Mouse (Mus musculus) urinary bladder, adult 18-20 months (tissue): ENCODE data around the gene Mlycd.
"Not testable (repeated sequence)": the region's sequence is repeated elsewhere in the genome, so short reads cannot be mapped to it uniquely, and the experiment has no call there.

Source experiments
- DNase-seq, 2 experiments: peaks; one replicate each; pipeline ENCODE4 v3.0.0; 2022; ENCODE audit warnings: low spot score in 2 of 2, mixed read lengths in 2 of 2

Mlycd gene

GRCm38 (mm10) chr8:119394524-119395026 is at the start of gene Mlycd:
Mlycd (plus strand) TSS chr8:119394878.
- peak; percentile 92 for DNase-seq

DNA sequence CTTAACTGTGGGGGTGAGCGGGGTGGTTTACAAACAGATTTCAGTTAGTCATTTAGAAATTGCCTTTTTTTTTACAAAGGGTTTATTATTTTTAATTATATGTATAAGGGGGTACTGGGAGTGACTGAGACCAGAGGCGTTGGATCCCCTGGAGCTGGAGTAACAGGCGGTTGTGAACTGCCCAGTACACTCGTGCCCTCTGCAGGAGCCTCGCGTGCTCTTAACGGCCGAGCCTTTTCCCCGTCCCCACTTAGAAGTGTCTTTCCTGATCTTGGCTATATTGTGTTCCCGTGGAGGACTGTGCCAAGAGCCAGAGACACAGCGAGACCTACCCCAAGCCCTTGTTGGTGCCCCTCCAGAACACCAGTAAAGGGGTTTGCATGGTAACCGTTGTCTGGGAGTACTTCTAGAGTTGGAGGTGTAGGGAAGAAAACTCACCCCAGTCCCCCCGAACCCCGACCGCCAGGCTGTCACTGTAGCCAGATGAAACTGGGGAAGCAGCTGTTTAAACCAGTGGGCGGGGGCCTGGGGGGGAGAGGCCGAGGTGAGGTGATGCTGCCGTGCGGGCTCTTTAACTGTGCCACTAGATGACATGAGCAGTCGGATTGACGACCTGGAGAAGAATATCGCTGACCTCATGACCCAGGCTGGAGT is 49.5 kb upstream of the Mlycd start:
- DNase-seq: no peak

GRCm38 (mm10) chr8:119345683-119346075 is 49.0 kb upstream of the Mlycd start:
- no peak for DNase-seq

GRCm38 (mm10) chr8:119351647-119352046 is 43.0 kb upstream of the Mlycd start:
- DNase-seq: no peak

DNA sequence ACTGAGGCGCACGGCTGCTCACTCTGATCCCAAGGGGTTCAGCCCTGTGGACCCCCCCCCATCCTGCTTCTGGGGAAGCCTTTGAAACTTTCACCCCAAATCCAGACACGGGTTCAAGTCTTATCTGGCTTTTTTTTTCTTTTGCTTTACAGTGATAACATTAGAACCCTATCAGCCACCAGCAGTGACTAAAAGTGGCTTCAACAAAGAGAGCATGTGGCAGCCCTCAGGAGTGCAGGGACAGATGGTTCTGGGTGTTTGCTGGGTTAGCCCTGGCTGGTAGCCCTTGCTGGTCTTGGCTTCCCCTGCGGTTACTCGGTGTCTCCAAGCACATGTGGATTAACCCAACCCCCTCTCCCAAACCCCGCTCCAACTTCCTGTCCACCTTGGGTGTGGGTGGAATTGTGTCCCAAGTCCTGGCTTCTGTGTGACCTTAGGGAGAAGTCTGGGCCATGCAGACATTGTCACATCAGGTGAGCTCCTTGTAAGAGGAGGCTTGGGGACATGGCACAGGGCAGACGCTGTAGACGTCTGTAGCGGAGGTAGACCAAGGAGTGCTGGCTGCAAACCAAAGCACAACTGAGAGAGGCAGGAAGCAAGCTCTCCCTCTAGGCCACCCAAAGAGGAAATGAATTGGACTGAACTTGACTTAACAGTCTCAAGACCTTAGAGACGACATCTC is 41.6 kb upstream of the Mlycd start:
- DNase-seq: no peak

DNA sequence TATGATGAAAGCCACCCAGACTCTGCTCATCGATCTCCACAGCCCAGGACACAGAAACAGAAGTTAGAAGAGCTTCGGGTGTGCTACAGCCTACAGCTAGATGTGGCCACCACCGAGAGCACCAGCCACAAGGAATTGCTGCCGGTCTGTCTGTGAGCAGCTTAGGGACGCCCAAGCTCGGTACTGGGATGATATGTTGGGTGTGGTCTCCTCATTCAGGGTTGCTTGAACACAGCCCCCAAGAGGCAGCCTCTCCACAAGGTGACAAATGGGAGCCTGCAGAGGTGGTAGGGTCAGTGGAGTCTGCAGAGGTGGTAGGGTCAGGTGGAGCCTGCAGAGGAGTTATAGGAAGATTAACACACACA is 41.0 kb upstream of the Mlycd start:
- no peak for DNase-seq

- DNase-seq: not testable (repeated sequence)
These were observed 38.0 kb upstream of the Mlycd start for GRCm38 (mm10) chr8:119356631-119357030.

- no peak for DNase-seq
These were observed 36.5 kb upstream of the Mlycd start for GRCm38 (mm10) chr8:119358175-119358574.

- peak in 1 of 2 experiments; percentile 52 for DNase-seq
These were observed 35.8 kb upstream of the Mlycd start for GRCm38 (mm10) chr8:119358836-119359235.

DNA sequence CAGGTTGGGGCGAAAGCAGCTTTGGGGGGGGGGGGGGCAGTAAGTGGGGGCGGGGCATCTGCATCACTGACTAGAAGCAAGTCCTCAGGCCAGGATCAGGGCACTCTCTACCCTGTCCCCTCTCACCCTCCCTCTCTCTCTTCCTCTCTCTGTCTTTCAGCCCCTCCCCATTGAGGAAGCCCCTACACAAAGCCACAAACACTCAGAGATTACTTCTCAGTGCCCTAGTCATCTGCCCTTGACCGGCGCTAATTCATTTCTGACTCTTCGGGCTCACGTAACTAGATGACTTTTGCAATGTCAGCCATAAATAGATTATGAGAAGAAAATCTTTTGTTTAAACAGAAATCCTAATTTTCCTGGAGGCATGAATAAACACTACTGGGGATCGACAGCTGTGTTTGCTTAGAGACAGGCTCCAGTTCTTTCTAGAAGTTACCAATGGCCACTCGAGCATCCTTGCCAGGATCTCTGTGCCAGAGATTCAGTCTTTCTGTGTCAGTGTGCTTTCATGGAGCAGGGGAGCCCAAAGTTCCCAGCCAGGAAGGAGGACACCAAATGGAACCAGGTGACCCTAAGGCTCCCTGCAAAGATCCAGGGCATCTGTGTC is 33.9 kb upstream of the Mlycd start:
- DNase-seq: no peak

- DNase-seq: not testable (repeated sequence)
These were observed 20.0 kb upstream of the Mlycd start for GRCm38 (mm10) chr8:119374716-119375115.

GRCm38 (mm10) chr8:119378476-119378875 is 16.2 kb upstream of the Mlycd start:
- DNase-seq: no peak

DNA sequence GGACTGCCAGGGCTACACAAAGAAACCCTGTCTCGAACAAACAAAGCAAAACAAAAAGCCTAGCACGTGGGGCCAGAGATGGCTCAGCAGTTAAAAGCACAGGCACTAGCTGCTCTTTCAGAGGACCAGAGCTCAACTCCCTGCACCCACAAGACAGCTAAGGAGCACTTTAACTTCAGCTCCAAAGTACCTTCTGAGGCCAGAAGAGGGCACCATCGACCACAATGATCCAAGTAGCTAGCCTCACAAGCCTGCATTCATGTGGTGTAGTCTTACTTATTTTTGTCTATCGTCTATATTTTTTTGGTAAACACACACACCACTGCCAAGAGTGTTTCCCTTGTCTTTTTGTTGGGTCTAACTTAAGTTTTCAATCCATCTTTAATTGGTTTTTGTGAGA is 14.1 kb upstream of the Mlycd start:
- DNase-seq: no peak

GRCm38 (mm10) chr8:119384478-119384877 is 10.2 kb upstream of the Mlycd start:
- DNase-seq: peak in 1 of 2 experiments; percentile 55

DNA sequence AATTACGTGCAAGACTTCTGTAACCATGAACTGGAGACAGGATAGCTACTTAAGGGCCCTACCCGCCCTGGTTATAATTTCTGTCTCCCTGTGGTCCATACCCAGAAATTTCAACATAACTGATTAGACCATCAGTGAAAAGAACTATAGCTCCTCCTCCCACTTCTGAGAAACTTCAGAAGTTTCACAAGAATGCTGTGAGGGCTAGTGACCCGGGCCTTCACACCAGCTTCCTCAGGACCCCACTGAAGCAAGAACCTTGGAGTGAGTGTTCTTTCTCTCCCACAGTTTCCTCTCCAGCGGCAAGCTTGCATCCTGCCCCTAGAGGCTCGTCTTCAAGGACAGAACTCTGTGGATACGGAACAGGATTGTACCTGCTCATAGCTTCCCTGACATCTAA is 8.8 kb upstream of the Mlycd start:
- DNase-seq: no peak

- DNase-seq: no peak
These were observed 7.7 kb upstream of the Mlycd start for GRCm38 (mm10) chr8:119386988-119387387.

- DNase-seq: no peak
These were observed 581 bp upstream of the Mlycd start for GRCm38 (mm10) chr8:119394097-119394496.

DNA sequence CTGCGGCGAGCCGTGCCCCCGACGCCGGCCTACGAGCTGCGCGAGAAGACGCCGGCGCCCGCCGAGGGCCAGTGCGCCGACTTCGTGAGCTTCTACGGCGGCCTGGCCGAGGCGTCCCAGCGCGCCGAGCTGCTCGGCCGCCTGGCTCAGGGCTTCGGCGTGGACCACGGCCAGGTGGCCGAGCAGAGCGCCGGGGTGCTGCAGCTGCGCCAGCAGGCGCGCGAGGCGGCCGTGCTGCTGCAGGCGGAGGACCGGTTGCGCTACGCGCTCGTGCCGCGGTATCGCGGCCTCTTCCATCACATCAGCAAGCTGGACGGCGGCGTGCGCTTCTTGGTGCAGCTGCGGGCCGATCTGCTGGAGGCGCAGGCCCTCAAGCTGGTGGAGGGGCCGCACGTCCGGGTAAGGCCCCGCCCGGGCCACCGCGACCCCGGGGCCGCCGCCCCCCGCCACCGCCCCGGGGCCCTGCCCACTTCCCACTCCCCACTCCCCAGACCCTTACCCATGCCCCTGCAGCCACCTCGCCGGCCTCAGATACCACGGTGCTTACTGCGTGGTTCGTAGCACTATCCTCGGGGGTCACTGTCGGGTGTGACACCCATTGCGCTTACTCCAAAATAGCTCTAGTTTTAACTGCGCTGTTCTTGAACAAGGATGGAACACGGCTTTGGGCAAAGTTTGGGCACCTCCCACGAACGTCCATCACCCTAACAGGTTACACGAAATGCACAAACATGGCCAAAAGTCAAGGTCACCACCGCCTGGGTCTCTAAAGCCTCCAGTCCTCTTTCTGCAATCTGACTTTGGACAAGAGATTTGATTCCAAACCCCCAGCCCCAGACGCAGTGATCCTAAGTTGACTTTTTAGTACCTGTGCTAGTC is 633 bp downstream of the Mlycd start:
- no peak for DNase-seq

GRCm38 (mm10) chr8:119398558-119398957 is 3.9 kb downstream of the Mlycd start:
- DNase-seq: no peak

DNA sequence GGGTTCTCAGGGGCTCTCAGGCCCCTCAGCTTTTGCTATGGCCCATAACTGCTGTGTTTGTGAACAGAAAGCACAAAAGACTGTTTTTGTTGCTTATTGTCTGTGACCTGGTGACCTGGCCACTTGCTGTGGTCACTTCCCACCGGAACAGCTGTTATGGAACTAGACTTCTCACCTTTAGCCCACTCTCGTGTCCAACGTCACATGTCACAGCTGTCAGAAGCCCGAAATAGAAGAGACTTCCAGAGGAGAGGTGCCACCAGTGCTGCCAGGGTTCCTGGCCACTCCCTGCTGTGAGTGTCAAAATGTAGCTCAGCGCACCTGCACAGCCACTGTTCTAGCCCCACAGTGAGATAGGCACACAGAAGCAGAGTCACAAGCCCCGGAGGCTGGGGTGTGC is 4.6 kb downstream of the Mlycd start:
- no peak for DNase-seq

DNA sequence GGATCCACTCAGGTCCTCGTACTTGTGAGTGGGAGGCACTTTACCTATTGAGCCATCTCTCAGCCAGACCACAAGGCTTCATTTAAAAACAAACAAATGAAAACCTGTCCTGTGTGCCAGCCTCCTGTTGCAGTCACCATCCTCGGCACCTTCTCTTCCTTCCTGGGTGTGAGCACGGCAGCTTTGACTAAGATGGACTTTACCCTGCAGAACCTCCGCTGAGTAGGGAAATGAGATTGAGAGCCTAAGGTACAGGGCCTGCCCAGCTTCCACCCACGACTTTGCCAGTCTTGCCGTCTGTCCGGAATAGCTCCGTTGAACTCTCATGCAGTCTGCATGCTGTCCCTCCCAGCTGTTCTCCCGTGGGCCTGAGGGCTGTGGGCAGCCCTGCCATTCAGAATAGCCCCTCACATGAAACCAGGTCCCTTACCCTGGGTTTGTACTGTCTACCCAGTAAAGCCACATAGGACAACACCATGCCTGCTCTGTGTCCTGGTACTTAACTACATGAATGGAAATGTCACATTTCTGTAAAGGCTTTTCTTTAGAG is 5.5 kb downstream of the Mlycd start:
- DNase-seq: no peak

- DNase-seq: no peak
These were observed 6.2 kb downstream of the Mlycd start for GRCm38 (mm10) chr8:119400904-119401303.
